Mouse (Mus musculus) stomach, postnatal 0 days (tissue): ENCODE results near the gene Dclk3. TPM values are rescaled to one million over a fixed set of nuclear protein-coding genes. Genes with fewer than 3 reads are reported as not detected.

ENCODE experiments used
- ATAC-seq: fragments of 200-750 bp; cut with Nextera tagmentation; 2 replicates; pipeline ENCODE4 v1.8.0; 2017; ENCODE audit not compliant: low FRiP score, low TSS enrichment
- DNase-seq: peaks from one replicate; pipeline ENCODE4 v3.0.0-alpha.2; 2016; ENCODE audit warnings: low spot score
- H3K27ac ChIP-seq: fragments of 300-500 bp; sonication (generic); replicated peaks from 2 replicates; pipeline ENCODE4 v1.5.1; 2014; ENCODE audit warnings: mild to moderate bottlenecking, control low read depth
- H3K27me3 ChIP-seq: fragments of 300-500 bp; sonication (generic); 2 replicates; pipeline ENCODE4 v1.6.1; 2014; ENCODE audit warnings: low read length; ENCODE audit not compliant: control insufficient read depth, insufficient read depth
- H3K36me3 ChIP-seq: fragments of 300-500 bp; sonication (generic); 2 replicates; pipeline ENCODE4 v1.6.1; 2014; ENCODE audit warnings: low read length, mixed read lengths; ENCODE audit not compliant: control insufficient read depth, insufficient read depth
- H3K4me1 ChIP-seq: fragments of 300-500 bp; sonication (generic); replicated peaks from 2 replicates; pipeline ENCODE4 v1.6.1; 2014; ENCODE audit warnings: antibody characterized with exemption; ENCODE audit not compliant: control insufficient read depth, insufficient read depth
- H3K4me2 ChIP-seq: fragments of 300-500 bp; sonication (generic); replicated peaks from 2 replicates; pipeline ENCODE4 v1.6.1; 2014; ENCODE audit warnings: low read depth, mild to moderate bottlenecking, control low read depth, moderate library complexity
- H3K4me3 ChIP-seq: fragments of 300-500 bp; sonication (generic); 2 replicates; pipeline ENCODE4 v1.5.1; 2014; ENCODE audit warnings: low read depth, low read length, control low read depth
- H3K9ac ChIP-seq: fragments of 300-500 bp; sonication (generic); 2 replicates; pipeline ENCODE4 v1.6.1; 2014; ENCODE audit warnings: mild to moderate bottlenecking, low read length, control low read depth, mixed read lengths
- H3K9me3 ChIP-seq: fragments of 300-500 bp; sonication (generic); 2 replicates; pipeline ENCODE4 v1.6.1; 2016; ENCODE audit warnings: low read length; ENCODE audit not compliant: control insufficient read depth
- CTCF ChIP-seq: IDR thresholded peaks from 2 replicates; pipeline ENCODE4 v1.5.1; 2016; ENCODE audit warnings: antibody characterized with exemption, low read depth, mild to moderate bottlenecking, moderate library complexity
- EP300 ChIP-seq: optimal IDR thresholded peaks from 2 replicates; pipeline ENCODE3; 2016; ENCODE audit warnings: antibody characterized with exemption
- WGBS: fragments of 180-500 bp; shearing (Covaris S2); extraction: QIAGEN DNeasy Blood & Tissue Kit; methylation state at CpG from one replicate; pipeline ENCODE4 v1.1.7; 2014; 5-methylcytosine and 5-hydroxymethylcytosine counted together
- polyA plus RNA-seq: library from polyadenylated mRNA; unstranded; fragments of >200 nt; fragmentation: Nextera tagmentation; extraction: Ambion mirVana; gene quantifications from 2 replicates; pipeline ENCODE4 v1.2.1, GENCODE M21; 2015

Dclk3 gene
- polyA plus RNA-seq, 1 experiment from 2014 or later, result 0.44 TPM

DNA sequence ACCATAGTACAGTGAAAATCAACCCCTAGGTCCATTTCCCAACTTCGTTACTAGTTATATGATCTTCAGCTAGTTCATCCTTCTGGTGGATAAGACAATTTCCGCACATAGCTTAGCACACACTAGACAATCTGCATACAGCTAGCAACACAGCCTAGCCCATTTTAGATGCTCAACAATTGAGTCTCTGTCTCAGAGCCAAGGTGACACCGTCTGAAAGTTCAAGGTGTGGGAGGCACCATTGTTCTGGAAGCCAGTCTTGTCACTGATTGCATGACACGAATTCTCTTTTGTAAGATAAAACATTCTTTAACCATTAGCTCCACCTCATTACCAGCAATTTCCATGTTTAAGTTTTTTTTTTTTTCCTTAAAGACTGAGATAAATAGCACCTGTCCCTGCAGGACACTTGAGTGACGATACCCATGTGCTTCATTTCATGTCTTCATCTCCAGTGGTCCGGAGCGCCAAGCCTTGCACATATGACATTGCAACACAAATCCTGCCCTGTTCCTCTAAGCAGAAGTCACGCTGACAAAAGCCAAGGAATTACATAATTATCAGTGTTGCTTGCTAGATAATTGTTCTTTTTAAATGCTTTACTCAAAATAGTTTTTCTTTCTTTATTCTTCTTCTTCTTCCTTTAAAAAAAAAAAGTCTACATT is 10.1 kb upstream of the Dclk3 start:
- H3K4me1 ChIP-seq, result no peaks in the 10 kb centered on the region
- no peak overlapping the region for H3K4me2 ChIP-seq
- H3K9ac ChIP-seq, result no peak overlapping the region
- H3K27me3 ChIP-seq, result no peaks in the 10 kb centered on the region
- DNase-seq (no peak), ATAC-seq (no peak)
- WGBS, result 71% methylated on average over 8 of the region's 8 CpGs
- H3K27ac ChIP-seq, result no peak overlapping the region
- H3K36me3 ChIP-seq, result no peaks in the 10 kb centered on the region
- TF ChIP-seq CTCF (no peak), EP300 (no peak)
- H3K4me3 ChIP-seq, result no peak overlapping the region
- no peaks in the 10 kb centered on the region for H3K9me3 ChIP-seq

- DNase-seq (no peak), ATAC-seq (no peak)
- Histone ChIP-seq H3K4me2 (no peak overlapping the region), H3K4me3 (no peak overlapping the region), H3K27ac (no peak overlapping the region), H3K36me3 (no peaks in the 10 kb centered on the region), H3K9me3 (no peaks in the 10 kb centered on the region), H3K4me1 (no peaks in the 10 kb centered on the region), H3K27me3 (no peaks in the 10 kb centered on the region), H3K9ac (no peak overlapping the region)
- 50% methylated on average over 2 of the region's 2 CpGs for WGBS
- no peak for TF ChIP-seq EP300
- TF ChIP-seq CTCF, result no peak
Observed at GRCm38 (mm10) chr9:111429363-111429750, 9.5 kb upstream of the Dclk3 start.

DNA sequence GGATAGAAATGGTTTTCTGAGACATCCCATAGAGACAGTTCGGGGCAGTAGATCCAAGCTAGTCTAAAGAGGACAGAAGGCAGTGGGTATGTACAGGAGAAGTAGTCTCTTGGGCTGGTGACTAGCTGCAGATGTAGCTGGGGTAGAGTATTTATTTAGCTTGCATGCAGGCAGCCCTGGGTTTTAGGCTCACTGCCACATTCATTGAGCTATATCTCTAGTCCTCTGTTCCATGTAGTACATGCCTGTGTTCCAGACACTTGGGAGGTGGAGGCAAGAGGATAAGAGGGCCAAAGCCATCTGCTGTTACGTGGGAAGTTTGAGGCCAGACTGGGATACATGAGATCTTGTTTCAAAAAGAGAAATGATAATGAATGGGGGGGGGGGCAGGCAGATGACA is 3.5 kb upstream of the Dclk3 start:
- ATAC-seq, result no peak
- no peaks in the 10 kb centered on the region for H3K4me1 ChIP-seq
- no peak overlapping the region for H3K4me3 ChIP-seq
- no peak overlapping the region for H3K4me2 ChIP-seq
- H3K9ac ChIP-seq, result no peak overlapping the region
- no peak overlapping the region for H3K27ac ChIP-seq
- no peak for TF ChIP-seq CTCF
- no peak for TF ChIP-seq EP300
- no peaks in the 10 kb centered on the region for H3K9me3 ChIP-seq
- DNase-seq, result no peak
- no peaks in the 10 kb centered on the region for H3K36me3 ChIP-seq
- no peaks in the 10 kb centered on the region for H3K27me3 ChIP-seq
- WGBS, result 92% methylated on average over 2 of the region's 2 CpGs

DNA sequence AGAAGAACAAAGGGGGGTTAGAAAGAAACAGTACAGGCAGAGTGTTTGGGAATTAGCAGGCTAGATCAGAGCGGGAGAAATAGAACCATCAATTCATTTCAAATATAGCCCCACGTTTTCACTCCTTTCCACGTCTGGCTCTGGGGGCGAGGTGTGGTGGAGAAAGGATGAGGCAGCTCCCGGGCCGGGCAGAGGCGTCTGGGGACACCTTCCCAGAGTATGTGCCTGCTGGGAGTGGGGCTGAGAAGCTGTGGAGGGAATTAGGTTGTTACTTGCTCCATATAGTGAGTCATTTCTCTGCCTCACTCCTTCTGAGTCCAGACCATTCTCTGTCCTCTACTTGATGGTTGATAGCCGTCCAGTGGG is 938 bp downstream of the Dclk3 start:
- WGBS, result 57% methylated on average over 8 of the region's 8 CpGs
- ATAC-seq, result no peak

GRCm38 (mm10) chr9:111440446-111440845 is 1.6 kb downstream of the Dclk3 start:
- 81% methylated on average over 6 of the region's 6 CpGs for whole genome bisulfite sequencing

More for the DNA sequence above, 938 bp downstream of the Dclk3 start:
- DNase-seq, result no peak
- H3K4me1 ChIP-seq, result no peaks in the 10 kb centered on the region
- H3K36me3 ChIP-seq, result no peaks in the 10 kb centered on the region
- H3K27ac ChIP-seq, result no peak overlapping the region
- H3K27me3 ChIP-seq, result no peaks in the 10 kb centered on the region
- no peak overlapping the region for H3K9ac ChIP-seq
- H3K9me3 ChIP-seq, result no peaks in the 10 kb centered on the region
- no peak overlapping the region for H3K4me3 ChIP-seq
- no peak for TF ChIP-seq CTCF
- no peak for TF ChIP-seq EP300
- no peak overlapping the region for H3K4me2 ChIP-seq

DNA sequence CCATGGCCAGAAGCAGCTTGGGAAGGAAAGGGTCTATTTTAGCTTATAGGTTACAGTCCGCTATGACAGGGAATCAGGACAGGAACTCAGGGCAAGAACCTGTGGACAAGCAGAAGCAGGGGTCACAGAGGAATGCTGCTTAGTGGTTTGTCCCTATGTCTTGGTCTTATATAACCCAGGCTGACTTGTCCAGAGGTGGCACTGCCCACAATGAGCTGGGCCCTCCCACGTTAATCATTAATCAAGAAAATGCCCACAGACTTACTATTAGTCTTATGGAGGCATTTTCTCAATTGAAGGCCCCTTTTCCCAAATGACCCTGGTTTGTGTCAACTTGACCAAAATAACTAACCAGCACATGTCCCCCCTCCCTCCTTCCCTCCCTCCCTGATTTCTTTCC is 2.3 kb downstream of the Dclk3 start:
- no peak for ATAC-seq
- Histone ChIP-seq H3K36me3 (no peaks in the 10 kb centered on the region), H3K27ac (no peak overlapping the region), H3K4me1 (no peaks in the 10 kb centered on the region), H3K9me3 (no peaks in the 10 kb centered on the region), H3K9ac (no peak overlapping the region), H3K4me2 (no peak overlapping the region), H3K4me3 (no peak overlapping the region), H3K27me3 (no peaks in the 10 kb centered on the region)
- no peak for DNase-seq
- TF ChIP-seq CTCF, result no peak
- no peak for TF ChIP-seq EP300
- 76% methylated on average over 2 of the region's 2 CpGs for WGBS

More at GRCm38 (mm10) chr9:111440446-111440845, 1.6 kb downstream of the Dclk3 start:
- DNase-seq, result no peak
- H3K27me3 ChIP-seq, result no peaks in the 10 kb centered on the region
- no peaks in the 10 kb centered on the region for H3K4me1 ChIP-seq
- no peaks in the 10 kb centered on the region for H3K9me3 ChIP-seq
- no peak overlapping the region for H3K4me3 ChIP-seq
- H3K4me2 ChIP-seq, result no peak overlapping the region
- no peak overlapping the region for H3K9ac ChIP-seq
- no peaks in the 10 kb centered on the region for H3K36me3 ChIP-seq
- ATAC-seq, result no peak
- TF ChIP-seq EP300 (no peak), CTCF (no peak)
- H3K27ac ChIP-seq, result no peak overlapping the region
